Mouse (Mus musculus) bone marrow, adult 2 months (tissue): ENCODE measurements at regions not wholly inside any gene's neighbourhood (a gene's known extent, or its start where the extent isn't known, plus 50 kb on each side); places are given as distances from the start of the nearest gene placed in this dataset.

Experiments
- H3K27ac ChIP-seq: fragments of 200-500 bp; 2 replicates; pipeline ENCODE4 v1.5.1; 2012; ENCODE audit warnings: low read depth, mild to moderate bottlenecking, control low read depth, inconsistent platforms, low read length; ENCODE audit not compliant: control insufficient read depth, poor library complexity, insufficient read depth
- H3K4me1 ChIP-seq: fragments of 200-500 bp; 2 replicates; pipeline ENCODE4 v1.6.1; 2011; ENCODE audit warnings: low read length; ENCODE audit not compliant: control insufficient read depth, insufficient read depth
- H3K4me3 ChIP-seq: fragments of 200-500 bp; replicated peaks from 2 replicates; pipeline ENCODE3; 2011; ENCODE audit warnings: mild to moderate bottlenecking, low read depth, low read length, control low read depth; ENCODE audit not compliant: control insufficient read depth
- CTCF ChIP-seq: fragments of 200-500 bp; IDR thresholded peaks from 2 replicates; pipeline ENCODE4 v1.5.1; 2011; ENCODE audit warnings: low read length, control low read depth; ENCODE audit not compliant: control insufficient read depth, insufficient read depth
- POLR2A ChIP-seq: fragments of 200-500 bp; IDR thresholded peaks from 2 replicates; pipeline ENCODE4 v1.6.1; 2011; ENCODE audit warnings: low read depth, mild to moderate bottlenecking, control low read depth, low read length, borderline replicate concordance; ENCODE audit not compliant: control insufficient read depth
- WGBS: fragments of 180-500 bp; shearing (Covaris S2); methylation state at CpG from one replicate; pipeline ENCODE4 v1.1.7; 2018; 5-methylcytosine and 5-hydroxymethylcytosine counted together

- TF ChIP-seq POLR2A (no peak), CTCF (no peak)
- Histone ChIP-seq H3K27ac (no peak overlapping the region), H3K4me1 (no peaks in the 10 kb centered on the region; the same call in 1 of the 2 replicates), H3K4me3 (no peak overlapping the region)
- WGBS: 80% methylated on average over 4 of the region's 4 CpGs
Observed at GRCm38 (mm10) chr9:24922051-24922860, 148.2 kb upstream of the Tbx20 start.

GRCm38 (mm10) chr9:24923514-24923913 is 149.4 kb upstream of the Tbx20 start:
- no peaks in the 10 kb centered on the region; the same call in 1 of the 2 replicates for H3K4me1 ChIP-seq
- no peak overlapping the region for H3K4me3 ChIP-seq
- 79% methylated on average over 5 of the region's 5 CpGs for WGBS
- H3K27ac ChIP-seq: no peak overlapping the region
- TF ChIP-seq POLR2A (no peak), CTCF (no peak)

- whole genome bisulfite sequencing: 43% methylated on average over 3 of the region's 3 CpGs
- TF ChIP-seq CTCF: peak; percentile 9; the same call in 1 of the 2 replicates
- no peak for TF ChIP-seq POLR2A
- no peak overlapping the region for H3K27ac ChIP-seq
- H3K4me3 ChIP-seq: no peak overlapping the region
- H3K4me1 ChIP-seq: no peaks in the 10 kb centered on the region
Observed at GRCm38 (mm10) chr9:24937731-24938130, 151.5 kb upstream of the Gm10181 start.

GRCm38 (mm10) chr9:24942943-24943342 is 146.3 kb upstream of the Gm10181 start:
- 76% methylated on average over 5 of the region's 5 CpGs for WGBS
- H3K4me3 ChIP-seq: no peak overlapping the region
- no peaks in the 10 kb centered on the region for H3K4me1 ChIP-seq
- no peak overlapping the region for H3K27ac ChIP-seq
- TF ChIP-seq CTCF (no peak), POLR2A (no peak)

GRCm38 (mm10) chr9:24943830-24944229 is 145.4 kb upstream of the Gm10181 start:
- TF ChIP-seq POLR2A (no peak), CTCF (no peak)
- Histone ChIP-seq H3K4me1 (no peaks in the 10 kb centered on the region), H3K27ac (no peak overlapping the region), H3K4me3 (no peak overlapping the region)
- WGBS: 22% methylated on average over 6 of the region's 6 CpGs

GRCm38 (mm10) chr9:24952516-24952915 is 136.7 kb upstream of the Gm10181 start:
- Histone ChIP-seq H3K27ac (no peak overlapping the region), H3K4me1 (no peaks in the 10 kb centered on the region), H3K4me3 (no peak overlapping the region)
- 51% methylated on average over 23 of the region's 23 CpGs for WGBS
- no peak for TF ChIP-seq POLR2A
- no peak for TF ChIP-seq CTCF

GRCm38 (mm10) chr9:24955641-24956040 is 133.6 kb upstream of the Gm10181 start:
- Histone ChIP-seq H3K4me3 (no peak overlapping the region), H3K27ac (no peak overlapping the region), H3K4me1 (no peaks in the 10 kb centered on the region)
- WGBS: 76% methylated on average over 5 of the region's 5 CpGs
- TF ChIP-seq POLR2A (no peak), CTCF (no peak)

- 73% methylated on average over 7 of the region's 7 CpGs for WGBS
- no peak overlapping the region for H3K4me3 ChIP-seq
- no peaks in the 10 kb centered on the region for H3K4me1 ChIP-seq
- H3K27ac ChIP-seq: no peak overlapping the region
- TF ChIP-seq POLR2A (no peak), CTCF (no peak)
Observed at GRCm38 (mm10) chr9:24956566-24956965, 132.7 kb upstream of the Gm10181 start.

- Histone ChIP-seq H3K4me3 (no peak overlapping the region), H3K27ac (no peak overlapping the region), H3K4me1 (no peaks in the 10 kb centered on the region)
- TF ChIP-seq POLR2A (no peak), CTCF (no peak)
- 62% methylated on average over 1 of the region's 1 CpGs for WGBS
Observed at GRCm38 (mm10) chr9:24963290-24963689, 125.9 kb upstream of the Gm10181 start.
